Mouse (Mus musculus) mesoderm, embryonic 11.5 days (tissue): Measurements from ENCODE around the gene Gm3415.
"Not testable (repeated sequence)": the region's sequence is repeated elsewhere in the genome, so short reads cannot be mapped to it uniquely, and the experiment has no call there.

Experiments
- DNase-seq: peaks from one replicate; pipeline ENCODE4 v3.0.0-alpha.2; 2012; ENCODE audit warnings: low read depth, low spot score

Gm3415 gene

DNA sequence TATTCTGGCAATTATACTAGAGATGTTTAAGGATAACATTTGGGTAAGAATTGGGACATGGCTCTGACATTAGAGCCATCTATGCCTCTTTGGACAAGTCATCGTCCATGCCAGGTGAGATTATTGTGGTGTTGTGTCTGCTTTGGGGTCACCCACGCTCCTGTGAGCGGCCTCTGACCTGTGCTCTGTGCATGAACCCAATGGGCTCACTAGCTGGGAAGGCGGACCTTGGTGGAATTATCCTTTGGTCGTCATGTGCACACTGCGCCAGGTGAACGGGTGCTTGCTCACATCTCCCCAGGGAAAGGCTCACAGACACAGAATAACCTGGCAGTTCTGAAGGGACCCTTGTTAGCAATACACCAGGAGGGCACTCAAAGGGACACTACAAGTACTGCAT is 43.3 kb downstream of the Gm3415 start:
- DNase-seq: not testable (repeated sequence)

- DNase-seq: no peak
Measured at GRCm38 (mm10) chr5:146599970-146600369, 44.0 kb downstream of the Gm3415 start.

- DNase-seq: no peak
Measured at GRCm38 (mm10) chr5:146606221-146606620, 50.3 kb downstream of the Gm3415 start.

- DNase-seq: no peak
Measured at GRCm38 (mm10) chr5:146606895-146607294, 51.0 kb downstream of the Gm3415 start.

DNA sequence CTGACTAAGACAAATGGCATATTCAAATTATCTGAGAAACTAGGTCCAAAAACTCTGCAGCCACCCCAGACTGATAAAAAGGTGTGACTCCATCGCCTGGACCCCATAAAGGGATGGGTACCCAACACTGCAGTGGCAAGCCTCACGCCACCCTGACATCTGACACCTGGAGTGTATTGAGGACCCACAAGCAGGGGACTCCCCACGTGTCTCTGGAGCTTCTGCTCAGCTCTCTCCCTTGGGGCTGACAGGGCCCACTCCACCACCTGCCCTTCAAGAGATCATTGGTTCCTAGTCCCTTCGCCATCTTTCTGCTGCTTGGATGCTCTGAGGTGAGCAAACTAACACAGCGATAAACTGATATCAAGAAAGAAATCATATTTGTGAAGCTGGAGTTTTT is 51.9 kb downstream of the Gm3415 start:
- DNase-seq: no peak
